Mouse (Mus musculus): ENCODE data around the gene Syt16.
A peak's percentile ranks its signal among the peaks of the same experiment; 100 is the strongest.

The Syt16 gene

GRCm38 (mm10) chr12:74105811-74106513 lies 108.5 kb downstream of the Syt16 start:
- ATAC-seq (ENCODE audit: low TSS enrichment), result no peak

GRCm38 (mm10) chr12:74108663-74109081 lies 111.2 kb downstream of the Syt16 start:
- ATAC-seq (ENCODE audit: low TSS enrichment), result peak; percentile 81

GRCm38 (mm10) chr12:74109462-74110068 lies 112.1 kb downstream of the Syt16 start:
- ATAC-seq (ENCODE audit: low TSS enrichment), result no peak

- peak; percentile 20; the same call in 1 of the 2 replicates for ATAC-seq (ENCODE audit: low TSS enrichment)
These were observed 119.4 kb downstream of the Syt16 start for GRCm38 (mm10) chr12:74116825-74117224.

- no peak for ATAC-seq (ENCODE audit: low TSS enrichment)
These were observed 128.3 kb downstream of the Syt16 start for GRCm38 (mm10) chr12:74125796-74126195.

GRCm38 (mm10) chr12:74128229-74128628 lies 130.8 kb downstream of the Syt16 start:
- ATAC-seq (ENCODE audit: low TSS enrichment), result no peak

- ATAC-seq (ENCODE audit: low TSS enrichment), result peak; percentile 69
These were observed 134.3 kb downstream of the Syt16 start for GRCm38 (mm10) chr12:74131790-74132189.

- ATAC-seq (ENCODE audit: low TSS enrichment), result peak; percentile 73
These were observed 144.7 kb downstream of the Syt16 start for GRCm38 (mm10) chr12:74142147-74142546.

- ATAC-seq (ENCODE audit: low TSS enrichment), result no peak
These were observed 146.9 kb downstream of the Syt16 start for GRCm38 (mm10) chr12:74144385-74144784.

- no peak for ATAC-seq (ENCODE audit: low TSS enrichment)
These were observed 163.3 kb downstream of the Syt16 start for GRCm38 (mm10) chr12:74160791-74161190.

GRCm38 (mm10) chr12:74163080-74163479 lies 165.6 kb downstream of the Syt16 start:
- ATAC-seq (ENCODE audit: low TSS enrichment), result peak; percentile 85

- 0 out of 2 replicates have a peak, but pooled peaks have one; percentile 44 for ATAC-seq (ENCODE audit: low TSS enrichment)
These were observed 173.8 kb downstream of the Syt16 start for GRCm38 (mm10) chr12:74171257-74171656.

- ATAC-seq (ENCODE audit: low TSS enrichment), result peak; percentile 78
These were observed 176.4 kb downstream of the Syt16 start for GRCm38 (mm10) chr12:74173902-74174301.

- no peak for ATAC-seq (ENCODE audit: low TSS enrichment)
These were observed 187.1 kb downstream of the Syt16 start for GRCm38 (mm10) chr12:74184596-74184995.

- ATAC-seq (ENCODE audit: low TSS enrichment), result peak; percentile 71
These were observed 190.9 kb downstream of the Syt16 start for GRCm38 (mm10) chr12:74188243-74188785.

GRCm38 (mm10) chr12:74188815-74189214 lies 191.4 kb downstream of the Syt16 start:
- 0 out of 2 replicates have a peak, but pooled peaks have one; percentile 13 for ATAC-seq (ENCODE audit: low TSS enrichment)

GRCm38 (mm10) chr12:74189840-74190239 lies 192.4 kb downstream of the Syt16 start:
- no peak for ATAC-seq (ENCODE audit: low TSS enrichment)

- peak; percentile 53; the same call in 1 of the 2 replicates for ATAC-seq (ENCODE audit: low TSS enrichment)
These were observed 192.8 kb downstream of the Syt16 start for GRCm38 (mm10) chr12:74190297-74190696.

GRCm38 (mm10) chr12:74192552-74192951 lies 195.1 kb downstream of the Syt16 start:
- ATAC-seq (ENCODE audit: low TSS enrichment), result no peak

GRCm38 (mm10) chr12:74201410-74201809 lies 203.9 kb downstream of the Syt16 start:
- ATAC-seq (ENCODE audit: low TSS enrichment), result peak; percentile 93

- ATAC-seq (ENCODE audit: low TSS enrichment), result no peak
These were observed 205.1 kb downstream of the Syt16 start for GRCm38 (mm10) chr12:74202431-74203042.

GRCm38 (mm10) chr12:74212156-74212555 lies 214.7 kb downstream of the Syt16 start:
- ATAC-seq (ENCODE audit: low TSS enrichment), result no peak

Data from frontal cortex, adult (tissue).